Mouse (Mus musculus): Measurements from ENCODE around the gene Tigar. TPM values are rescaled to one million over a fixed set of nuclear protein-coding genes. Genes with fewer than 3 reads are reported as not detected.

The Tigar gene
- polyA plus RNA-seq, 1 experiment: 1.7 TPM

- 18% methylated on average over 10 of the region's 10 CpGs for WGBS
- peaks cover 68% of the 10 kb centered on the region for H3K36me3 ChIP-seq (ENCODE audit: control insufficient read depth, insufficient read depth, low read length)
- no peaks in the 10 kb centered on the region for H3K27me3 ChIP-seq (ENCODE audit: control insufficient read depth, insufficient read depth, low read length)
- no peak for TF ChIP-seq POLR2A (IDR thresholded peaks at IDR 0.05; ENCODE audit: low read depth, low read length)
- peak; percentile 62; the same call in 1 of the 2 replicates for TF ChIP-seq CTCF (IDR thresholded peaks at IDR 0.05; ENCODE audit: extremely low read depth, insufficient read length, insufficient replicate concordance, low read depth, low read length)
- H3K4me1 ChIP-seq (ENCODE audit: control insufficient read depth, insufficient read depth, insufficient read length, low read length): peaks cover 23% of the 10 kb centered on the region
- H3K27ac ChIP-seq (ENCODE audit: insufficient read depth, low read depth, low read length): 0 out of 2 replicates have a peak overlapping the region, but pooled peaks have one; percentile 32
- peak overlapping the region; percentile 27; the same call in 1 of the 2 replicates for H3K4me3 ChIP-seq (ENCODE audit: low read depth, low read length)
These were observed 33.1 kb upstream of the Tigar start for GRCm38 (mm10) chr6:127142154-127143123.

- Histone ChIP-seq H3K4me3 (ENCODE audit: low read depth, low read length) (no peak overlapping the region), H3K27ac (ENCODE audit: insufficient read depth, low read depth, low read length) (no peak overlapping the region), H3K4me1 (ENCODE audit: control insufficient read depth, insufficient read depth, insufficient read length, low read length) (peaks cover 9% of the 10 kb centered on the region; the same call in 1 of the 2 replicates), H3K36me3 (ENCODE audit: control insufficient read depth, insufficient read depth, low read length) (peaks cover 76% of the 10 kb centered on the region), H3K27me3 (ENCODE audit: control insufficient read depth, insufficient read depth, low read length) (no peaks in the 10 kb centered on the region)
- TF ChIP-seq CTCF (IDR thresholded peaks at IDR 0.05; ENCODE audit: extremely low read depth, insufficient read length, insufficient replicate concordance, low read depth, low read length) (no peak), POLR2A (IDR thresholded peaks at IDR 0.05; ENCODE audit: low read depth, low read length) (no peak)
- WGBS: 92% methylated on average over 11 of the region's 11 CpGs
These were observed 29.6 kb upstream of the Tigar start for GRCm38 (mm10) chr6:127138962-127139361.

GRCm38 (mm10) chr6:127133433-127134245 lies 24.3 kb upstream of the Tigar start:
- no peaks in the 10 kb centered on the region; the same call in 1 of the 2 replicates for H3K4me1 ChIP-seq (ENCODE audit: control insufficient read depth, insufficient read depth, insufficient read length, low read length)
- peaks cover 78% of the 10 kb centered on the region for H3K36me3 ChIP-seq (ENCODE audit: control insufficient read depth, insufficient read depth, low read length)
- no peaks in the 10 kb centered on the region for H3K27me3 ChIP-seq (ENCODE audit: control insufficient read depth, insufficient read depth, low read length)
- no peak for TF ChIP-seq POLR2A (IDR thresholded peaks at IDR 0.05; ENCODE audit: low read depth, low read length)
- TF ChIP-seq CTCF (IDR thresholded peaks at IDR 0.05; ENCODE audit: extremely low read depth, insufficient read length, insufficient replicate concordance, low read depth, low read length): no peak
- H3K27ac ChIP-seq (ENCODE audit: insufficient read depth, low read depth, low read length): no peak overlapping the region
- WGBS: 73% methylated on average over 16 of the region's 16 CpGs
- no peak overlapping the region for H3K4me3 ChIP-seq (ENCODE audit: low read depth, low read length)

- no peaks in the 10 kb centered on the region; the same call in 1 of the 2 replicates for H3K4me1 ChIP-seq (ENCODE audit: control insufficient read depth, insufficient read depth, insufficient read length, low read length)
- TF ChIP-seq POLR2A (IDR thresholded peaks at IDR 0.05; ENCODE audit: low read depth, low read length) (no peak), CTCF (IDR thresholded peaks at IDR 0.05; ENCODE audit: extremely low read depth, insufficient read length, insufficient replicate concordance, low read depth, low read length) (no peak)
- peaks cover 75% of the 10 kb centered on the region for H3K36me3 ChIP-seq (ENCODE audit: control insufficient read depth, insufficient read depth, low read length)
- H3K27me3 ChIP-seq (ENCODE audit: control insufficient read depth, insufficient read depth, low read length): no peaks in the 10 kb centered on the region
- no peak overlapping the region for H3K27ac ChIP-seq (ENCODE audit: insufficient read depth, low read depth, low read length)
- WGBS: 35% methylated on average over 3 of the region's 3 CpGs
- H3K4me3 ChIP-seq (ENCODE audit: low read depth, low read length): no peak overlapping the region
These were observed 23.4 kb upstream of the Tigar start for GRCm38 (mm10) chr6:127132719-127133118.

GRCm38 (mm10) chr6:127131946-127132345 lies 22.6 kb upstream of the Tigar start:
- no peaks in the 10 kb centered on the region; the same call in 1 of the 2 replicates for H3K4me1 ChIP-seq (ENCODE audit: control insufficient read depth, insufficient read depth, insufficient read length, low read length)
- TF ChIP-seq POLR2A (IDR thresholded peaks at IDR 0.05; ENCODE audit: low read depth, low read length) (no peak), CTCF (IDR thresholded peaks at IDR 0.05; ENCODE audit: extremely low read depth, insufficient read length, insufficient replicate concordance, low read depth, low read length) (no peak)
- no peak overlapping the region for H3K4me3 ChIP-seq (ENCODE audit: low read depth, low read length)
- H3K36me3 ChIP-seq (ENCODE audit: control insufficient read depth, insufficient read depth, low read length): peaks cover 78% of the 10 kb centered on the region
- H3K27me3 ChIP-seq (ENCODE audit: control insufficient read depth, insufficient read depth, low read length): no peaks in the 10 kb centered on the region
- 49% methylated on average over 3 of the region's 3 CpGs for WGBS
- H3K27ac ChIP-seq (ENCODE audit: insufficient read depth, low read depth, low read length): no peak overlapping the region

GRCm38 (mm10) chr6:127130377-127130776 lies 21.0 kb upstream of the Tigar start:
- no peak for TF ChIP-seq POLR2A (IDR thresholded peaks at IDR 0.05; ENCODE audit: low read depth, low read length)
- no peak for TF ChIP-seq CTCF (IDR thresholded peaks at IDR 0.05; ENCODE audit: extremely low read depth, insufficient read length, insufficient replicate concordance, low read depth, low read length)
- Histone ChIP-seq H3K4me1 (ENCODE audit: control insufficient read depth, insufficient read depth, insufficient read length, low read length) (no peaks in the 10 kb centered on the region; the same call in 1 of the 2 replicates), H3K4me3 (ENCODE audit: low read depth, low read length) (no peak overlapping the region), H3K27me3 (ENCODE audit: control insufficient read depth, insufficient read depth, low read length) (no peaks in the 10 kb centered on the region), H3K36me3 (ENCODE audit: control insufficient read depth, insufficient read depth, low read length) (peaks cover 69% of the 10 kb centered on the region), H3K27ac (ENCODE audit: insufficient read depth, low read depth, low read length) (no peak overlapping the region)
- WGBS: 88% methylated on average over 13 of the region's 13 CpGs

All from small intestine, adult 2 months (tissue).